Mouse (Mus musculus) ES-Bruce4 (cell line): ENCODE data around the gene Snta1. TPM values are rescaled to one million over a fixed set of nuclear protein-coding genes. Genes with fewer than 3 reads are reported as not detected.

ENCODE experiments used
- H3K27ac ChIP-seq: 2 replicates; pipeline ENCODE4 v1.5.1; 2012; ENCODE audit warnings: low read length, inconsistent platforms; ENCODE audit not compliant: insufficient read depth
- H3K27me3 ChIP-seq: 2 replicates; pipeline ENCODE4 v1.6.1; 2012; ENCODE audit warnings: mild to moderate bottlenecking, low read length, inconsistent platforms; ENCODE audit not compliant: control insufficient read depth, poor library complexity, insufficient read depth, severe bottlenecking
- H3K36me3 ChIP-seq: 2 replicates; pipeline ENCODE4 v1.6.1; 2012; ENCODE audit warnings: inconsistent platforms, mild to moderate bottlenecking, low read length, moderate library complexity; ENCODE audit not compliant: control insufficient read depth, poor library complexity, insufficient read depth, severe bottlenecking
- H3K4me1 ChIP-seq: one replicate; pipeline ENCODE4 v1.8.1; 2011; ENCODE audit warnings: low read length; ENCODE audit not compliant: control insufficient read depth, insufficient read depth
- H3K4me3 ChIP-seq: 2 replicates; pipeline ENCODE4 v1.5.1; 2011; ENCODE audit warnings: low read depth, mild to moderate bottlenecking, low read length
- H3K9ac ChIP-seq: 2 replicates; pipeline ENCODE4 v1.6.1; 2012; ENCODE audit warnings: low read depth, mild to moderate bottlenecking, inconsistent platforms; ENCODE audit not compliant: poor library complexity, severe bottlenecking
- H3K9me3 ChIP-seq: replicated peaks from 2 replicates; pipeline ENCODE4 v1.6.1; 2012; ENCODE audit warnings: mild to moderate bottlenecking, low read length, inconsistent platforms; ENCODE audit not compliant: control insufficient read depth, poor library complexity, insufficient read depth, severe bottlenecking
- CTCF ChIP-seq: IDR thresholded peaks from one replicate; pipeline ENCODE4 v1.8.1; 2011; ENCODE audit warnings: low read depth, low read length
- EP300 ChIP-seq: IDR thresholded peaks from 2 replicates; pipeline ENCODE4 v1.6.1; 2011; ENCODE audit warnings: low read depth, low read length; ENCODE audit not compliant: insufficient read depth
- POLR2A ChIP-seq: IDR thresholded peaks from one replicate; pipeline ENCODE4 v1.8.1; 2011; ENCODE audit warnings: low read length; ENCODE audit not compliant: insufficient read depth
- polyA plus RNA-seq: library from polyadenylated mRNA; stranded (reverse); fragments of >200 nt; gene quantifications from 2 replicates; pipeline ENCODE4 v1.2.4, GENCODE M21; 2011; ENCODE audit warnings: low read depth; ENCODE audit not compliant: missing spikeins, insufficient read depth, insufficient read length

Gene Snta1
- polyA plus RNA-seq, result 11.7 and 13.5 TPM in 2 replicates

- Histone ChIP-seq H3K9ac (peak within 1 kb of the TSS; percentile 67), H3K36me3 (no peaks in the 10 kb centered on the region; the same call in 1 of the 2 replicates), H3K4me1 (no peaks in the 10 kb centered on the region), H3K9me3 (no peaks in the 10 kb centered on the region), H3K27ac (no peak within 1 kb of the TSS), H3K27me3 (no peaks in the 10 kb centered on the region), H3K4me3 (peak within 1 kb of the TSS; percentile 66)
- TF ChIP-seq POLR2A, result no peak
- no peak for TF ChIP-seq CTCF
- TF ChIP-seq EP300, result no peak
Measured at GRCm38 (mm10) chr2:154407643-154408445, at the start of gene Snta1. Gene Snta1, minus strand, starts transcription at chr2:154408099.

- Histone ChIP-seq H3K9me3 (no peaks in the 10 kb centered on the region), H3K9ac (no peak overlapping the region), H3K27ac (peak overlapping the region; percentile 69), H3K36me3 (peaks cover 9% of the 10 kb centered on the region), H3K4me1 (peaks cover 3% of the 10 kb centered on the region), H3K4me3 (no peak overlapping the region), H3K27me3 (no peaks in the 10 kb centered on the region)
- no peak for TF ChIP-seq EP300
- TF ChIP-seq POLR2A, result no peak
- TF ChIP-seq CTCF, result no peak
Measured at GRCm38 (mm10) chr2:154456621-154457020, 48.7 kb upstream of the Snta1 start.

- H3K9me3 ChIP-seq, result no peaks in the 10 kb centered on the region
- H3K27ac ChIP-seq, result peak overlapping the region; percentile 51
- peaks cover 9% of the 10 kb centered on the region for H3K36me3 ChIP-seq
- no peak overlapping the region; the same call in 1 of the 2 replicates for H3K9ac ChIP-seq
- H3K4me3 ChIP-seq, result no peak overlapping the region
- H3K27me3 ChIP-seq, result no peaks in the 10 kb centered on the region
- H3K4me1 ChIP-seq, result peaks cover 5% of the 10 kb centered on the region
- TF ChIP-seq POLR2A (no peak), EP300 (no peak), CTCF (no peak)
Measured at GRCm38 (mm10) chr2:154455776-154456175, 47.9 kb upstream of the Snta1 start.

- Histone ChIP-seq H3K36me3 (peaks cover 9% of the 10 kb centered on the region), H3K9me3 (no peaks in the 10 kb centered on the region), H3K27me3 (no peaks in the 10 kb centered on the region), H3K4me1 (peaks cover 5% of the 10 kb centered on the region), H3K4me3 (no peak overlapping the region), H3K27ac (0 out of 2 replicates have a peak overlapping the region, but pooled peaks have one; percentile 18), H3K9ac (no peak overlapping the region)
- TF ChIP-seq EP300 (no peak), CTCF (no peak), POLR2A (no peak)
Measured at GRCm38 (mm10) chr2:154454605-154455004, 46.7 kb upstream of the Snta1 start.

GRCm38 (mm10) chr2:154454099-154454498 is 46.2 kb upstream of the Snta1 start:
- Histone ChIP-seq H3K9ac (no peak overlapping the region), H3K4me3 (no peak overlapping the region), H3K36me3 (peaks cover 9% of the 10 kb centered on the region), H3K27ac (no peak overlapping the region), H3K9me3 (no peaks in the 10 kb centered on the region), H3K27me3 (no peaks in the 10 kb centered on the region), H3K4me1 (peaks cover 5% of the 10 kb centered on the region)
- TF ChIP-seq EP300 (no peak), POLR2A (no peak), CTCF (no peak)

- no peak overlapping the region for H3K27ac ChIP-seq
- no peaks in the 10 kb centered on the region for H3K9me3 ChIP-seq
- H3K4me1 ChIP-seq, result peaks cover 6% of the 10 kb centered on the region
- TF ChIP-seq EP300 (no peak), CTCF (no peak), POLR2A (no peak)
- H3K27me3 ChIP-seq, result no peaks in the 10 kb centered on the region
- H3K9ac ChIP-seq, result no peak overlapping the region
- no peak overlapping the region for H3K4me3 ChIP-seq
- H3K36me3 ChIP-seq, result peaks cover 12% of the 10 kb centered on the region
Measured at GRCm38 (mm10) chr2:154452951-154453350, 45.1 kb upstream of the Snta1 start.
